Mouse (Mus musculus) ovary, postnatal 14 days (tissue): ENCODE data around the gene Tbc1d2b.

ENCODE experiments used
- DNase-seq: peaks from one replicate; pipeline ENCODE4 v3.0.0; 2022; ENCODE audit warnings: low spot score

Tbc1d2b gene

GRCm38 (mm10) chr9:90265322-90266039 is 5.1 kb downstream of the Tbc1d2b start:
- DNase-seq = no peak

GRCm38 (mm10) chr9:90263340-90263679 is 7.3 kb downstream of the Tbc1d2b start:
- DNase-seq = no peak

GRCm38 (mm10) chr9:90262591-90263339 is 7.8 kb downstream of the Tbc1d2b start:
- no peak for DNase-seq

- no peak for DNase-seq
These were observed 8.5 kb downstream of the Tbc1d2b start for GRCm38 (mm10) chr9:90262063-90262462.

- no peak for DNase-seq
These were observed 9.8 kb downstream of the Tbc1d2b start for GRCm38 (mm10) chr9:90260600-90261375.

DNA sequence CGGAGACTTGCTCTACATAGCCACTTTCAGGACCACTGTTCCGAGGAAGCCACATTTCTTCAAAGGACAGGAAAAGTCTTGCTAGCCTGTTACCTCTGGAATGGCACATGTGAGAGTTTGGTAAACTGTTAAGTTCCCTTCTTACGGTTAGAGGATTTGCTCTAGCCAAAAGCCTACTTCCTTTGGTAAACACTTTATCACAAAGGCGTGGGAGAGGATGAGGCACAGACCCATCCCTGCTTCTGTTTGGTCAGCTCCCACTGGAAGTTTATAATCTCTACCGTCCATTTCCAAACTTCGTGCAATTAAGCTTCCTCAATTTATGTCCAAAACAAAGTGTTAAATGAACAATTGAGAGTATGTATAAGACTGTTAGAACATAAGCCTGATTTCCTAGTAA is 10.5 kb downstream of the Tbc1d2b start:
- no peak for DNase-seq

DNA sequence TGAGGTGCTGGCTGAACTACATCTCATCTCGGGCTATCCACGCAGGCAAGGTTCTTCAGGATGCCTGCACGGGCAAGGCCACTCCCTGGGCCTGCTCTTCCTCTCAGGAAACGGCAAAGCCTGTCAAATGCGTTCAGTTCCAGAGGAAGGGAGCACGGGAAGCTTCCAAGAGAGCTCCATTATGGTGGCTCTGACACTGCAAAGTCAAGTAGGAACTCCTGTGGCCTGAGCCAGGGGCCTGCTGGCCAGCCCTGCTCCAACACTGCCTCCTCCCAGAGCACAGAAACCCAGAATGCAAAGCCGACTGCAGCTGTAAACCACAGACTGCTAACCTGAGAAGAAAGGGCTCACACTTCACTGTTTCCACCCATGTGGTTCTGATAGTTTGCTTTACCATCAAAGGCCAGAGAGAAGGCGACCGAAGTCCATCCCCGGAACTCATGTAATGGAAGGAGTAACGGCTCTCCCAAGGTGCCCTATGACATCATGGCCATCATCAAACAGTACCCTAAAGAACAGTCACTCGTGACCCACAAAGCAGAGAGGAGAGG is 11.1 kb downstream of the Tbc1d2b start:
- no peak for DNase-seq

DNA sequence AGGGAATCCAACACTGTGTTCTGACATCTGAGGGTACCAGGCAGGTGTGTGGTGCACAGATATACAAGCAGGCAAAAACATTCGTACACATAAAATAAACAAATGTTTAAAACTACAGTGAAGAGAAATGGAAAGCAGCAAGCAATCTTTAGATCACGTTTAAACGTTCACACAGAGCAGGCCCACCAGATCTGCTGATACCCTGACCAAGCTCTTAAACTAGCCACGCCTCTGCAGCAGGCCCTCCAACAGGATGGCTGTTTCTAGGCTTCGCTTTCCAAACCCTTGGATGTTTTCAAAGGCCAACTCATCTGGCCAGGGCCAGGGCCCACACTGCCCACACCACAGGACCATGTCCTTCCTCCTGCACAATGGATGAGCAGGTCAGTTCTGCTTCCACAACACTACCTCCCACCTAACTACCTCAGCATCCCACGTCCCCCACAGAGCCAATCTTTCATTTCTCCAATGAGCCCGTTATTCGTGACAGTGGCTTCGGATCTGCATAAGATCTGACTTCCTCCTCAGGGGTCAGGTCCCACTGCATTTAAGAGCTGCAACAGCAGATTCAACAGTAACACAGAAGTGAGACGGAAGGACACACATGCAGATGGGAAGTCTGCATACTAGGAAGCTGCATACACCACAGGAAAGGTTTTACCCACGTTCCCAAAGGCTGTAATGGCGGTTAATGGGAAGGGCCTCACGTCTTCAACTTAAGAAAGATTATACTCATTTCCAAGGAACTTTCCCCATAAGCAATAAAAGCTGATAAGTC is 12.7 kb downstream of the Tbc1d2b start:
- DNase-seq = no peak

GRCm38 (mm10) chr9:90257220-90257619 is 13.4 kb downstream of the Tbc1d2b start:
- no peak for DNase-seq

GRCm38 (mm10) chr9:90255844-90256405 is 14.7 kb downstream of the Tbc1d2b start:
- DNase-seq = no peak

DNA sequence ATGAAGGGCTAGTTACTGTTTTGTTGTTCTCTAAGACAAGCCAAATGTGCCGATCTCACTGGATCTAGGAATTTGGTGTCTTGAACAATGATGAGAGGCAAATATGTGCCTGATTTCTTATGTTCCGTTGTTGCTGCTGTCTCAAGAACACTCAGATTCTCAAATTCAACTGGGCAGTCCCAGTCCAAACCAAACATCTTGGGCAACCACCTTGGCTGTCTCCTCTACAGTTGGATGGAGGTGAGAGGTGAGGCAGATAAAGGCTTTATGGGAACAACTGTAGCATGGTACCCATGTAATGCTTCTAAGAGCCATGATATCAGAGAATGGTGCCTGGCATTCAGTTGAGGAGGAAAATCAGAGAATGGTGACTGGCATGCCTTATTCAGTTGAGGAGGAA is 17.4 kb downstream of the Tbc1d2b start:
- DNase-seq = no peak

GRCm38 (mm10) chr9:90250964-90251750 is 19.4 kb downstream of the Tbc1d2b start:
- DNase-seq = no peak

DNA sequence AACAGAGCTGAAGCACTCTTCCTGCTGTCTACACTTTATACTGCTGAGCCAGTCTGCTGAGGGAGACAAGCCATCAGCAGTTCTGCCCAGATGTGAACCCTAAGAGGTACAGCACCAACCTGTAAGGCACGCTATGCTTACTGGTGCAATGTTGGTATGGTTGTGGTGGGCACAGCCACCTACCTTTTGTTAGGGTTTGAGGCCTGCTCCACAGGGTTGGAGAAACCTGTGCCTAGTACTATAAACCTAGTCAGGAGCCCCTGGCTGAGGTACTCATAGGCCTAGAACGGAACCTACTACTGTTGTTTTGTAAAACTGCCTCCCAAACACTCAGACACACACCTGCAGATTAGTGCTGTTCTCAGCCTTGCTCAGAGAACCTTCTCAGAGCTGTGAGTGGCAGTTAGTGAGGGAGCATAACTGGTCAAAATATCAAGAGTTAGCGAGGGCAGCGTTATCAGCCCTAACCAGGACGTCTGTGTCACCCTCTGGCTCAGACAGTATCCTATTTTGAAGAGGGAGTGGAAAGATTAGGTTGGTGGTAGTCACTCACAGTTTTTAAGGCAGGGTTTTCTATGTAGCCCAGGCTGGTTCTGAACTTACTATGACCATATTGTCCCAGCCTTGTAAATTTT is 20.3 kb downstream of the Tbc1d2b start:
- DNase-seq = no peak

GRCm38 (mm10) chr9:90249036-90249435 is 21.6 kb downstream of the Tbc1d2b start:
- DNase-seq = no peak

DNA sequence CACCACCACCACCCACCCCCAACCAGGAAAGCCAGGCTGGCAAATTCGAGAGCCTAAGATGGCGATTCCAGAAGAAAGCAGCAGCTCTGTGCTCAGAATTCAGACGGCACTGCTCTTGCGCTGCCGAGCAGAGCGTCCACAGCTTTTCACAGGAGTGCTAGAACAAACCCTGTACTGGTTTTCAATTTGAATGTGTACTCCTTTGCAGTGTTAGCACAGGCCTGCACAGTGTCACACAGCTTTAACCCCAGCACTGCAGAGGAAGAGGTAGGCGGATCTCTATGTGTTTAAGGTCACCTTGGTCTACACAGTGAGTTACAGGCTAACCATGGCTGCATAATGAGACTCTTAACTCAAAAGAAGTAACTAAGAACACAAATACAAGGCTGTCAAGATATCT is 22.3 kb downstream of the Tbc1d2b start:
- no peak for DNase-seq

GRCm38 (mm10) chr9:90247316-90247715 is 23.3 kb downstream of the Tbc1d2b start:
- DNase-seq = no peak

DNA sequence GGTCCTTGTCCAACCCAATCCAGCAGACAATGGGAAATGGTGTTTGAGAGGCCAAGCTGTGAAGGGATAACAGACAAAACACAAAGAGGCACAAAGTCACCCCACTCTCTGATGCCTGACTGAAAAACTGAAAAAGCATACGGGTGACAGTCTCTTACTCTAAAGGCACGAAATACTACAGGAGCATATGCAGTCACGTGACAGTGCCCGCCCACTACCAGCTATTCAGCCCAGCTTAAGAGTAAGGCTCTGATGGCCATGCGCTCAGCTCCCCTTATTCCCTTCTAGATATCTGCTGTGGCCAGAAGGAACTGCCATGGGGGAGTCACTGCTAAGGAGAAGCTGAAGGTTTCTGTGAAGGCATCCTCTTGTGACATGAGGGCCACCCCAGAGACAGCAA is 24.8 kb downstream of the Tbc1d2b start:
- no peak for DNase-seq

DNA sequence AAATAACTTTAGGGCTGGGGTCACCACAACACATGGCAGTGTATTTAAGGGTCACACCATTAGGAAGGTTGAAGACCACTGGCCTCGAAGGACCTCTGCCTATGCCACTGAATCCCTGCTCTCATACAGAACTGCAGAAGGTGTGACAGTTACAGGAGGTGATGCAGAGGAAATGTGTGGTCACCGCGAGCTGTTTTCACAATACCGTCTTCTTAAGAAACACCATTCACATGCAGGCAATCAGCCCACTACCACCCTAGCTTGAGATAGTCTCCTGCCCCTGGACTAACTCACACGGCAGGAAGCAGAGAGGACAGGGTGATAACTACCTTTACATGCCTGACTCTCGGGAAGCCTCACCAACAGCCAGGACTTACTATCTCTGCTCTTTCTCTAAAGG is 25.4 kb downstream of the Tbc1d2b start:
- no peak for DNase-seq

- DNase-seq = no peak
These were observed 26.1 kb downstream of the Tbc1d2b start for GRCm38 (mm10) chr9:90244301-90245151.
